Mouse (Mus musculus): Measurements from ENCODE around the gene AW822073. TPM values are rescaled to one million over a fixed set of nuclear protein-coding genes. Genes with fewer than 3 reads are reported as not detected.

Gene AW822073
- polyA plus RNA-seq, 1 experiment from 2014 or later, result not detected

DNA sequence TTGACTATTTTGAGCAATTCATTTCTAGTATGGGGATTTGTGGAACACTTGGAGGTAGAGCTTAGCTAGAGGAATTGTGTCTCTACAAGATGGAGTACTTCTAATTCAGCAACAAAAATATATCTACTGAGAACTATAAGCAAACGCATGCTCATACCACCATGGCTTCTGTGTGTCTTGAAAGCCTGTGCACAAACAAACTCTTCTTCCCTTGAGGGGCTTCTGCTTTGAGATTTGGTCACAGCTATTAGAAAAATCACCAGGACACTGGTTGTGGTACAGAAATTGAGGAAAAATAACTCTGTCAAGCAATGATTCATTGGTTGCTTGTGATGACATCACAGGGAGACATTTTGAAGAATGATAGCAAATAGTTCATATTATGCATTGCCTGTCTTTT, 9.4 kb downstream of the AW822073 start:
- no peaks in the 10 kb centered on the region for H3K36me3 ChIP-seq
- H3K4me2 ChIP-seq, result no peak overlapping the region
- WGBS, result 87% methylated on average over 1 of the region's 1 CpGs
- H3K27ac ChIP-seq, result no peak overlapping the region
- no peak overlapping the region for H3K4me3 ChIP-seq (replicated peaks)
- no peaks in the 10 kb centered on the region for H3K27me3 ChIP-seq (replicated peaks)
- H3K9me3 ChIP-seq, result no peaks in the 10 kb centered on the region
- H3K9ac ChIP-seq, result no peak overlapping the region
- ATAC-seq (ENCODE audit: insufficient read depth, low FRiP score, low read depth), result no peak
- H3K4me1 ChIP-seq, result no peaks in the 10 kb centered on the region

GRCm38 (mm10) chr10:58214934-58215333, 9.8 kb downstream of the AW822073 start:
- no peak for ATAC-seq (ENCODE audit: insufficient read depth, low FRiP score, low read depth)
- Histone ChIP-seq H3K9me3 (no peaks in the 10 kb centered on the region), H3K27me3 (replicated peaks) (no peaks in the 10 kb centered on the region), H3K9ac (no peak overlapping the region), H3K36me3 (no peaks in the 10 kb centered on the region), H3K4me3 (replicated peaks) (no peak overlapping the region), H3K4me2 (no peak overlapping the region), H3K4me1 (no peaks in the 10 kb centered on the region), H3K27ac (no peak overlapping the region)
- 80% methylated on average over 5 of the region's 5 CpGs for WGBS

DNA sequence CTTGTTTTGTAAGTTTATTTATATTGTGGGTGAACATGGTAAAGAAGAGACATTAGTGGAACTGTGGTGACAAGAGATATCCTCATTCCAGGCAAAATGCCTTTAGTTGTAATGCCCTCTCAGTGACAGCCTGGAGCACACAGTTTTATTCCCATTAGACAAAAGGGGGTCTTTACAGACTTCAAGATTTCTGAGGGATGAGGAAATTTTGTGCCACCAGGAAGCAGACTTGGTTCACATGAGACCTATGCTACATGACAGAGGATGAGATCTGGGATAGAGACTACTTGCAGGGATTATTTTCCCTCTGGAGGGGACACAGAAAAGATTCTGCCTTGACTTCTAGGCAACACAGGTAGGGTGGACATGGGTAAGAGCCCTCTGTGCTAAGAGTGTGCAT, 10.2 kb downstream of the AW822073 start:
- Histone ChIP-seq H3K27ac (no peak overlapping the region), H3K4me1 (no peaks in the 10 kb centered on the region), H3K4me3 (replicated peaks) (no peak overlapping the region), H3K27me3 (replicated peaks) (no peaks in the 10 kb centered on the region), H3K9me3 (no peaks in the 10 kb centered on the region), H3K9ac (no peak overlapping the region), H3K36me3 (no peaks in the 10 kb centered on the region), H3K4me2 (no peak overlapping the region)
- ATAC-seq (ENCODE audit: insufficient read depth, low FRiP score, low read depth), result no peak

GRCm38 (mm10) chr10:58212230-58212629, 12.5 kb downstream of the AW822073 start:
- H3K9ac ChIP-seq, result no peak overlapping the region
- H3K9me3 ChIP-seq, result no peaks in the 10 kb centered on the region
- ATAC-seq (ENCODE audit: insufficient read depth, low FRiP score, low read depth), result no peak
- no peak overlapping the region for H3K27ac ChIP-seq
- no peaks in the 10 kb centered on the region for H3K27me3 ChIP-seq (replicated peaks)
- H3K4me3 ChIP-seq (replicated peaks), result no peak overlapping the region
- no peaks in the 10 kb centered on the region for H3K4me1 ChIP-seq
- H3K36me3 ChIP-seq, result no peaks in the 10 kb centered on the region
- H3K4me2 ChIP-seq, result no peak overlapping the region
- 74% methylated on average over 7 of the region's 7 CpGs for WGBS

DNA sequence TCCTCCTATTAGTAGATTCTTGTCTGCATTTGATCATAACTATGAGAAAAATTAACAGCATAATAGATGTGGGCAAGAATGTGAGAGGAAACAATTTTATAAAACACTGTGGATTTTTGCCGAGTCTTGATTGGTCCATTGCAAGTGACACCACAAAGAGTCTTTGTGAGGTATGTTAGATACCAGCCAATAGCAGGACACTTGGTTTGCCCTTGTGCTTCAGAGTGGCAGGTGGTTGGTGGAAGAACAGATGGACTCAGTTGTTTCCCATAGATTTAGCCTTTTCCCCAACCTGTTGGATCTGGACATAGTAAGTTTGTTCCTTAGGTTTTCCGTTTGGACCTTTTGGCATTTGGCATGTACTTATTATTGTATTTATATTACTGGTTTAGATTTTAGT, 13.5 kb downstream of the AW822073 start:
- H3K27me3 ChIP-seq (replicated peaks), result no peaks in the 10 kb centered on the region
- H3K9ac ChIP-seq, result no peak overlapping the region
- no peaks in the 10 kb centered on the region for H3K36me3 ChIP-seq
- no peak overlapping the region for H3K27ac ChIP-seq
- 93% methylated on average over 2 of the region's 2 CpGs for WGBS
- H3K4me2 ChIP-seq, result no peak overlapping the region
- H3K4me3 ChIP-seq (replicated peaks), result no peak overlapping the region
- no peak for ATAC-seq (ENCODE audit: insufficient read depth, low FRiP score, low read depth)
- no peaks in the 10 kb centered on the region for H3K9me3 ChIP-seq
- H3K4me1 ChIP-seq, result no peaks in the 10 kb centered on the region

DNA sequence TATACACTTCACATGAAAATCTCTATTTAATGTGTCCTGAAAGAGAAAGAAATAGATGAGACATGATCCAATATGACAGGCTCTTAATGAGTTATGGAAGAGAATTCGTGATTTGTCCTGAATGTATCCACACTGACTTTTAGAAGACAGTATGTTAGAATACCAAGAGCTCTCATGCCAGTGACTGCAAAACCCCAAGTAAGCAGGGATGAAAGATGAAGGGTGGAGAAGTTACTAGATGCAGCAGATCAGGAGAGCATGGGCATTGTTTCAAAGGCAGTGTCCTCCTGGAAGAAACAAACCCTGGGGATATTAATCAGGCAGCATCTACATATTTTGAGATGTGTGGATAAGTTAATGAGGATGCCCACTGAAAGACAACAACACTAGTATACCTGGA, 14.2 kb downstream of the AW822073 start:
- Histone ChIP-seq H3K4me3 (replicated peaks) (no peak overlapping the region), H3K4me1 (no peaks in the 10 kb centered on the region), H3K9ac (no peak overlapping the region), H3K36me3 (no peaks in the 10 kb centered on the region), H3K9me3 (no peaks in the 10 kb centered on the region; the same call in 1 of the 2 replicates), H3K4me2 (no peak overlapping the region), H3K27ac (no peak overlapping the region), H3K27me3 (replicated peaks) (no peaks in the 10 kb centered on the region)
- no peak for ATAC-seq (ENCODE audit: insufficient read depth, low FRiP score, low read depth)
- WGBS, result 60% methylated on average over 1 of the region's 1 CpGs

GRCm38 (mm10) chr10:58209710-58210467, 14.8 kb downstream of the AW822073 start:
- Histone ChIP-seq H3K4me1 (no peaks in the 10 kb centered on the region), H3K27ac (no peak overlapping the region)

GRCm38 (mm10) chr10:58206639-58207404, 17.9 kb downstream of the AW822073 start:
- Histone ChIP-seq H3K9ac (no peak overlapping the region), H3K27me3 (replicated peaks) (no peaks in the 10 kb centered on the region), H3K4me3 (replicated peaks) (no peak overlapping the region), H3K4me2 (no peak overlapping the region), H3K9me3 (no peaks in the 10 kb centered on the region; the same call in 1 of the 2 replicates), H3K4me1 (no peaks in the 10 kb centered on the region), H3K36me3 (no peaks in the 10 kb centered on the region), H3K27ac (no peak overlapping the region)
- no peak for ATAC-seq (ENCODE audit: insufficient read depth, low FRiP score, low read depth)
- 85% methylated on average over 4 of the region's 4 CpGs for WGBS

More at GRCm38 (mm10) chr10:58209710-58210467, 14.8 kb downstream of the AW822073 start:
- 65% methylated on average over 2 of the region's 2 CpGs for WGBS
- no peak for ATAC-seq (ENCODE audit: insufficient read depth, low FRiP score, low read depth)
- Histone ChIP-seq H3K4me3 (replicated peaks) (no peak overlapping the region), H3K36me3 (no peaks in the 10 kb centered on the region), H3K9ac (no peak overlapping the region), H3K4me2 (no peak overlapping the region), H3K27me3 (replicated peaks) (no peaks in the 10 kb centered on the region), H3K9me3 (no peaks in the 10 kb centered on the region; the same call in 1 of the 2 replicates)

- Histone ChIP-seq H3K9ac (no peak overlapping the region), H3K36me3 (no peaks in the 10 kb centered on the region), H3K27ac (no peak overlapping the region), H3K4me3 (replicated peaks) (no peak overlapping the region), H3K4me2 (no peak overlapping the region), H3K27me3 (replicated peaks) (no peaks in the 10 kb centered on the region), H3K4me1 (no peaks in the 10 kb centered on the region), H3K9me3 (no peaks in the 10 kb centered on the region; the same call in 1 of the 2 replicates)
- WGBS, result 41% methylated on average over 1 of the region's 1 CpGs
- ATAC-seq (ENCODE audit: insufficient read depth, low FRiP score, low read depth), result no peak
Observed at GRCm38 (mm10) chr10:58205986-58206385, 18.7 kb downstream of the AW822073 start.

Other genes with a start within 250 kb of the AW822073 start
- gene Duxf3, start 7.7 kb upstream of the AW822073 start, polyA plus RNA-seq (2015; fragmentation: Nextera tagmentation; extraction: Ambion mirVana), result not detected in 2 replicates
- not detected in 2 replicates for gene Gm4981, start 11.8 kb upstream of the AW822073 start, polyA plus RNA-seq (2015; fragmentation: Nextera tagmentation; extraction: Ambion mirVana)
- gene Gcc2, start 30.6 kb upstream of the AW822073 start, polyA plus RNA-seq (2015; fragmentation: Nextera tagmentation; extraction: Ambion mirVana), result 73.4 and 75.5 TPM in 2 replicates
- 150 and 155 TPM in 2 replicates for gene Lims1, start 98.5 kb upstream of the AW822073 start, polyA plus RNA-seq (2015; fragmentation: Nextera tagmentation; extraction: Ambion mirVana)
- 23.2 and 24.4 TPM in 2 replicates for gene Ranbp2, start 222.0 kb upstream of the AW822073 start, polyA plus RNA-seq (2015; fragmentation: Nextera tagmentation; extraction: Ambion mirVana)